Mouse (Mus musculus): ENCODE measurements around the gene Pcdh7. TPM values are rescaled to one million over a fixed set of nuclear protein-coding genes. Genes with fewer than 3 reads are reported as not detected.

Pcdh7 gene
- polyA plus RNA-seq, 1 experiment from 2014 or later, result 16.8 TPM

DNA sequence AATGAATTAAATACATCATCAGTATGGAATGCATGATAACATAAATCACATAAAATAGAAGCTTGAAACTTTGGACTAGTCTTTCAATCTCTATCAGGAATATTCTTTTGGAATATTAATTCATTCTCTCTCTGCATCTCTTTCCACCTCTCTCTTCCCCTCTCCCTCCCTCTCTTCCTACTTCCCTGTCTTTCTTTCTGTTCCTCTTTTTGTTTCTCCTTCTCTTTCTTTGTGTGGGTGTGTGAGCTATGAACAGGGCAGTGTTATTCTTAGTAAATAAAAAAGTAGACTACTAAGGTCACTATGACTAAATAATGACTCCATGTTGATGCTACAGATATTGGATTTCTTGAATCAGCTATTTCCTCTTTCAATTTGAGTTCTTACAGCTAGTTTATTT is 167.2 kb downstream of the Pcdh7 start:
- no peak overlapping the region for H3K4me2 ChIP-seq (replicated peaks)
- H3K4me1 ChIP-seq, result no peaks in the 10 kb centered on the region
- no peak for ATAC-seq (ENCODE audit: low FRiP score)
- no peaks in the 10 kb centered on the region for H3K27me3 ChIP-seq
- H3K9me3 ChIP-seq (replicated peaks), result no peaks in the 10 kb centered on the region
- H3K27ac ChIP-seq, result no peak overlapping the region
- no peaks in the 10 kb centered on the region for H3K36me3 ChIP-seq
- H3K4me3 ChIP-seq, result no peak overlapping the region
- H3K9ac ChIP-seq, result no peak overlapping the region

DNA sequence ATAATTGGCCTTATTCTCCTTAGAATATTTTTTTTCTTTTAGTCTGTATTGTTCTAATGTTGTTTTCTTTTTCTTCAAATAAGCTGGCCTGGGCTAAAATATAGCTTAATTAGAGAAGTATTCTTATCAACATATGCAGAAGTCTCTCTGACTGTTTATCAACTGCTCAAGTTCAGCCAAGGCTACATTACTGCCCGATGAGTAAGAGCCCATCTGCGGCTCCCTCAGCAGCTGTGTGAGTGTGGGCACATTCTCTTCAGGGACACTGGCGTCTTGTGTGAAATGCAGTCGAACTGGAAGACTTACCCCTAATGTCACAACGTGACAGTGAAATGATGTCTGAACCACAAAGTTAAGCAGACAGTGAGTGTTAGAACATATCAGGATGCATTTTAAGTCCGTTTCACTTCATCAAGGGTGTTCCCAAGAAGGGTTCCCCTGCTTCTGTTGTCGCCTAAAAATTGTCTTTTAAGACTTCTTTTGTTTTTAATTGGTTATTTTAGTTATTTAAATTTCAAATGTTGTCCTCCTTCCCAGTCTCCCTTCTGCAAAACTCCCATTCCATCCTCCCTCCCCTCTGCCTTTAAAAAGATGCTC is 181.3 kb downstream of the Pcdh7 start:
- WGBS, result 77% methylated on average over 7 of the region's 7 CpGs
- Histone ChIP-seq H3K4me1 (no peaks in the 10 kb centered on the region), H3K9me3 (replicated peaks) (no peaks in the 10 kb centered on the region), H3K9ac (no peak overlapping the region), H3K27me3 (no peaks in the 10 kb centered on the region), H3K4me2 (replicated peaks) (no peak overlapping the region), H3K27ac (no peak overlapping the region), H3K4me3 (no peak overlapping the region), H3K36me3 (no peaks in the 10 kb centered on the region)
- ATAC-seq (ENCODE audit: low FRiP score), result no peak

DNA sequence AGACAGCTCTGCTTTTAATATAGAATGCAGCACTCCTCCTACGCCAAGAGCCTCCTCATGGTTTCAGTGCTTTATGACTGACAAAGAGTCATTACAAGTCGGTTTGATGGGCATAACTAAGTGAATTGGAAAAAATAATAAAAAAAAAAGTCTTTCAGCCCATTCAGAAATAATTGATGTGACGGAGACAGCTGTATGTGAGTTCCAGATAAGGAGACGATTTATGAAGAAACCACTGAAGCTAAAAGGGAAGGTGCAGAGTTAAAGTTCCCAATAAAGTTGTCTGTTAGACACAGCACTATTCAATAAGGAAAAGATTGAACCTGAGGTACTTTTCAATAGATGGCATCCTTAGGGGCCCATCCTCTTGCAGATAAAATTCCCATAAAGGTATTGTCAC is 189.5 kb downstream of the Pcdh7 start:
- WGBS, result 72% methylated on average over 4 of the region's 4 CpGs
- Histone ChIP-seq H3K27ac (no peak overlapping the region), H3K4me3 (no peak overlapping the region), H3K4me2 (replicated peaks) (no peak overlapping the region), H3K9me3 (replicated peaks) (no peaks in the 10 kb centered on the region), H3K36me3 (no peaks in the 10 kb centered on the region), H3K9ac (no peak overlapping the region), H3K4me1 (no peaks in the 10 kb centered on the region), H3K27me3 (no peaks in the 10 kb centered on the region)
- ATAC-seq (ENCODE audit: low FRiP score), result no peak

DNA sequence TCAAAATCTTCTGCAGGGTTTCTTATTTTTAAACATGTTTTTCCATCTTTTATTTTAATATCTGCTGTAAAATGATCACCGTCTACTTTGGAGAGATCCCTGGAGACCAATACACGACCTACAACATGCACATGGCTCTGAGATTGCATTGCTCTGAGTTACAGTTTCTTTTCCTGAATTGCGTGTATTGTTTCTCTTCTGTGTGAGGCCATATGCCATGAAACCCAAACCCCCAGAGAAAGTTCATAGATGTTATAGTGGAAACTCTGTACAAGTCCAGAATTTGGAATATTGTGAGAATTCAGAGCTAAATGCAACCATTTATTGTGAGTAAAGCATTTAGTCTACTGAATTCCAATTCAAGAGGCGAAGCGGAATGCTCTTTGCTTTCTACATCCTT is 203.4 kb downstream of the Pcdh7 start:
- no peaks in the 10 kb centered on the region for H3K27me3 ChIP-seq
- no peaks in the 10 kb centered on the region for H3K36me3 ChIP-seq
- H3K9me3 ChIP-seq (replicated peaks), result no peaks in the 10 kb centered on the region
- no peak overlapping the region for H3K4me2 ChIP-seq (replicated peaks)
- ATAC-seq (ENCODE audit: low FRiP score), result no peak
- H3K4me1 ChIP-seq, result no peaks in the 10 kb centered on the region
- no peak overlapping the region for H3K9ac ChIP-seq
- 82% methylated on average over 5 of the region's 5 CpGs for WGBS
- H3K27ac ChIP-seq, result no peak overlapping the region
- H3K4me3 ChIP-seq, result no peak overlapping the region

DNA sequence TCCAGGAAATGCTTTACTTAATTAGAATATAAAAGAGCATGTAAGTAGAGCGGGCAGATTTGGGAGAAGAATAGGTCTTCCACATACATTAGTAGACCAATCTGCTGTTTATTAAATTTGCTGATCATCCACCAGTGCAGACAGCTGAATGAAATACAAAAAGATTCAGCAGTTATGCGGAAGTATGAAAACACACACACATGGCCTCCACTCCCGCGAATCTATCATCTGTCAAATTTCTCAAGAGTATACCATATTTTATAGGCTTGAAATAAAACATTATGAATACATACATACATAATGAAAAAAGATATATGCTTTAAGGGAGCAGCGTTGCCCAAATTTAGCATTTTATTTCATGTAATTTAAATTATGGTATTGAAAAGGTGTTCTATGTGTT is 213.6 kb downstream of the Pcdh7 start:
- Histone ChIP-seq H3K27me3 (no peaks in the 10 kb centered on the region), H3K4me2 (replicated peaks) (no peak overlapping the region), H3K9me3 (replicated peaks) (no peaks in the 10 kb centered on the region), H3K27ac (no peak overlapping the region), H3K4me3 (no peak overlapping the region), H3K9ac (no peak overlapping the region), H3K4me1 (no peaks in the 10 kb centered on the region), H3K36me3 (no peaks in the 10 kb centered on the region)
- no peak for ATAC-seq (ENCODE audit: low FRiP score)
- WGBS, result 87% methylated on average over 5 of the region's 5 CpGs

DNA sequence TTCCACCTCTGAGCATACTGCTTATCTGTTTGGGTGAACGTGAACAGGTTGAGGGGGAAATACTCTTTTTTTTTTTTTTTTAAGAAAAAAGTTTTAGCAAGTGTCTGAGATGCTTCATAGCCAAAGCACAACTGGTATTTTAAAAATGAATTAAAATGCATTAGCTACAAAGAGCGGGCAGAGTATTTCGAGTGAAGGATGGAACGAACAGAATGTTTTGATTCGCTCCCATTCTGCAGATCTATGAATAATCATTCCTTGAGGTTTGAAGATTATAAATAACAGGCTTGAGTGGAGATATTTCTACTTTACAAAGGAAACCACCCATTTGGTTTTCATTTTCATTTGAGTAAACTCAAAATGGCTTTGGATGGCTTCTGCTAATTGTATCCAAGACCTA is 214.0 kb downstream of the Pcdh7 start:
- H3K36me3 ChIP-seq, result no peaks in the 10 kb centered on the region
- no peak overlapping the region for H3K9ac ChIP-seq
- no peaks in the 10 kb centered on the region for H3K27me3 ChIP-seq
- no peak overlapping the region for H3K27ac ChIP-seq
- no peak for ATAC-seq (ENCODE audit: low FRiP score)
- no peaks in the 10 kb centered on the region for H3K4me1 ChIP-seq
- no peak overlapping the region for H3K4me2 ChIP-seq (replicated peaks)
- WGBS, result 92% methylated on average over 5 of the region's 5 CpGs
- H3K9me3 ChIP-seq (replicated peaks), result no peaks in the 10 kb centered on the region
- no peak overlapping the region for H3K4me3 ChIP-seq

DNA sequence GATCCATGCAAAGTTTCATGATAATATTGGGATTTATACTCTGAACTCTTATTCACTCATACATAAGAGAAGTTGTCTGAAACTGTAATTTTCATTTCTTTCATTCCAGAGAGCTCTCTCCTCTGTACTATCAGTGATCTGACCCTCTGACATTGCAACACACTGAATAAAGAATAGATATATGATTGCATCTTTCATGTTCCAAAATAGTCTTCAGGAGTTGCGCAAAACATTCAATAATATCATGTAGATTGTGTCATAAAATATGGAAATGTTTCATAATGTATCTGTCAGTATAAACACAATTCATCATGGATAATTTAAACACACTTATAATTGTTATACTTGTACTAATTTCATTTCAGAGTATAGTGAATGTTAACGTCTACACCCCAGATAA is 216.9 kb downstream of the Pcdh7 start:
- no peaks in the 10 kb centered on the region for H3K9me3 ChIP-seq (replicated peaks)
- H3K4me3 ChIP-seq, result no peak overlapping the region
- H3K4me2 ChIP-seq (replicated peaks), result no peak overlapping the region
- WGBS, result 92% methylated on average over 2 of the region's 2 CpGs
- H3K36me3 ChIP-seq, result no peaks in the 10 kb centered on the region
- no peaks in the 10 kb centered on the region for H3K4me1 ChIP-seq
- H3K27me3 ChIP-seq, result no peaks in the 10 kb centered on the region
- no peak overlapping the region for H3K9ac ChIP-seq
- ATAC-seq (ENCODE audit: low FRiP score), result no peak
- H3K27ac ChIP-seq, result no peak overlapping the region

DNA sequence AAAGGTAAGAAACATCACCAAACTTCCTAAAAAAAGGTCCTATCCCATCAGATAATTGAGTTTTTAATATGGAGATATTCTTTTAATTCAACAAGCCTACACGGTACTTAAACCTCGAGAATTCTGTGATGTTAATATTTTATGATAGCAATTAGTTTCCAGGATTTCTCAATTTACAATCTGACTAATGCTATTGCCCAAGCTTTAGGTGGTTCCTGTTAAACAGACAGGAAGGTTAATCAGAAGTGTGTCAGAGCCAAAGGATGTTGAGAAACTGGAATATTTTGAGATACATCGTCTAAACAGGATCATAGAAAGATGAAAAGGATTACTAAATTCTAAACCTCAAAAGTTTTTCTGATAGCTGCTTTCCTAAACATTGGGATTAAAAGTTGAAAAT is 222.7 kb downstream of the Pcdh7 start:
- Histone ChIP-seq H3K36me3 (no peaks in the 10 kb centered on the region), H3K4me1 (no peaks in the 10 kb centered on the region), H3K4me3 (no peak overlapping the region), H3K27me3 (no peaks in the 10 kb centered on the region), H3K4me2 (replicated peaks) (no peak overlapping the region), H3K9ac (no peak overlapping the region), H3K27ac (no peak overlapping the region), H3K9me3 (replicated peaks) (no peaks in the 10 kb centered on the region)
- WGBS, result 79% methylated on average over 3 of the region's 3 CpGs
- no peak for ATAC-seq (ENCODE audit: low FRiP score)

DNA sequence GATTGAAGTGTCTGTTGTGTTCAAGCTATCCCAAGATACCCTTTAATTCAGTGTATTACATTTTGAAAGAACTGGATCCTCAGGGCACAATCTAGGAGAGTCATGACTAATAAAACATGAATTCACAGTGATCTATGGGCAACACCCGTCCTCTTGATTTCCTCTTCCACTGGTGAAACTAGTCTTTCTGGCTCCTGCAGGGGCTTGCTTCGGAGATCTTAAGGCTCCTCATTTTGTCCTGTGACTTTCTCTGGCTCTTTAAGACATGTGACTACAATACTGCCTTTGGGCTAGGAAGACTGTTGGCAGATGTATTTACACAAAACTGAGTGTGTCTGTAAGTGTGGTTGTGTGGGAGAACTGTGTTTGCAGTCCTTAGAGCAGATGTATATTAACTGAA is 225.4 kb downstream of the Pcdh7 start:
- H3K9ac ChIP-seq, result no peak overlapping the region
- no peak overlapping the region for H3K27ac ChIP-seq
- ATAC-seq (ENCODE audit: low FRiP score), result no peak
- no peaks in the 10 kb centered on the region for H3K27me3 ChIP-seq
- WGBS, result 81% methylated on average over 2 of the region's 2 CpGs
- H3K4me1 ChIP-seq, result no peaks in the 10 kb centered on the region
- no peaks in the 10 kb centered on the region for H3K9me3 ChIP-seq (replicated peaks)
- no peak overlapping the region for H3K4me3 ChIP-seq
- no peak overlapping the region for H3K4me2 ChIP-seq (replicated peaks)
- H3K36me3 ChIP-seq, result no peaks in the 10 kb centered on the region

DNA sequence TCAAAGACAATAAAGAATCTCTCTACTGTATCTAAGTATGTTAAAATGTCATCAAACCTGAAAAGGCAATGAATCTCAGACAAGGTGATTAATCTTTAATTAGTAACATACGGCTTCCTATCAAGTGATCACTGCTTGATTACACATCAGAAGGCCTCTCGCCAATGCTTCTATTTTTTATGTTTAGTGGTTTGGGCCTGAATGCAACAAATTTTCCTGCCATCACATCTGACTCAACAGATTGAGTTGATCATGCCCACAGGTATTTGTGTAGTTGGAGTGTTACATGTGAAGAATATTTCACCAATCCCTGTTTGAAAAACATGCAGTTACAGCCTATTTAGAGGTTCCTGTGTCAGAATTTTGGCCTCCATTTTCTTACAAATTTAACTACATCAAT is 225.8 kb downstream of the Pcdh7 start:
- no peak overlapping the region for H3K9ac ChIP-seq
- H3K4me2 ChIP-seq (replicated peaks), result no peak overlapping the region
- no peak for ATAC-seq (ENCODE audit: low FRiP score)
- no peak overlapping the region for H3K4me3 ChIP-seq
- H3K36me3 ChIP-seq, result no peaks in the 10 kb centered on the region
- 86% methylated on average over 2 of the region's 2 CpGs for WGBS
- no peaks in the 10 kb centered on the region for H3K27me3 ChIP-seq
- H3K27ac ChIP-seq, result no peak overlapping the region
- no peaks in the 10 kb centered on the region for H3K4me1 ChIP-seq
- H3K9me3 ChIP-seq (replicated peaks), result no peaks in the 10 kb centered on the region

DNA sequence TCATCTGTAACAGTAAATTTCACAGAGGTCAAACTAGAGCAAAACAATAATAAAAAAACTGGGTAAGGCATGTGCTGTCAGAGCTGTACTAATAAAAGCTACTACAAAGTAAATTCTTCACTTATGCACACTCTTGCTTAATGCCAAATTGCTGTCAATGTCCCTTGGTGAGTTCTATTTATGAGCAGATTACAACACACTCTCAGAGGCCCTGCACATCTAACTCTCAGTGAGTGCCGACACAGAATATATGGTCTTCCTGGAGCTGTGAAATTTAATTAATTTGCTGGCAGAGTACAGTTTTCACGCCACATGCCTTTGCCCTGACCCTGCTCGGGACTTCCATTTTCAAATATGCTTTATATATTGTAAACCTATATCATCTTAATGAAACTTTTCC is 227.7 kb downstream of the Pcdh7 start:
- H3K4me1 ChIP-seq, result no peaks in the 10 kb centered on the region
- WGBS, result 66% methylated on average over 3 of the region's 3 CpGs
- H3K4me3 ChIP-seq, result no peak overlapping the region
- no peak overlapping the region for H3K27ac ChIP-seq
- H3K4me2 ChIP-seq (replicated peaks), result no peak overlapping the region
- no peaks in the 10 kb centered on the region for H3K27me3 ChIP-seq
- H3K9ac ChIP-seq, result no peak overlapping the region
- no peak for ATAC-seq (ENCODE audit: low FRiP score)
- H3K9me3 ChIP-seq (replicated peaks), result no peaks in the 10 kb centered on the region
- no peaks in the 10 kb centered on the region for H3K36me3 ChIP-seq

DNA sequence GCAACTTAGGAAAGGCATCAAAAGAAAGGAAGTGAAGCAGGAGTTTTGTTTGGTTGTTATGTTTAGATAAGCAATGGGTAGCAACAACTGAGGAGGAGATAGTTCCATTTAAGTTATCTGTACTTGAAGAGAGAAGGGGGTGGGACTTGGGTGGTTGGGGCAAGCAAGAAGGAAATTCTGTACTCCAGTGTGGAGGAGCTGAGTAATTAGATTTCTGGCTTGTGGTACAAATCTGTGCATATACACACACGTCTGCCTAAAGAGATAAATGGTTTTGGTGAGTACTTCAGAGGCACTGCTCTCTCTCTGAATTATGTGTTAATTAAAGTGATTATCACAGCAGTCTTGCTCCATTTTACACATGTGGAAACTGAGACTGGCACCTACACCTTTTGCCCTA is 241.6 kb downstream of the Pcdh7 start:
- H3K27ac ChIP-seq, result no peak overlapping the region
- no peak overlapping the region for H3K4me3 ChIP-seq
- H3K4me1 ChIP-seq, result no peaks in the 10 kb centered on the region
- H3K36me3 ChIP-seq, result no peaks in the 10 kb centered on the region
- H3K9ac ChIP-seq, result no peak overlapping the region
- no peaks in the 10 kb centered on the region for H3K27me3 ChIP-seq
- no peak for ATAC-seq (ENCODE audit: low FRiP score)
- WGBS, result 78% methylated on average over 1 of the region's 1 CpGs
- H3K4me2 ChIP-seq (replicated peaks), result no peak overlapping the region
- no peaks in the 10 kb centered on the region for H3K9me3 ChIP-seq (replicated peaks)

DNA sequence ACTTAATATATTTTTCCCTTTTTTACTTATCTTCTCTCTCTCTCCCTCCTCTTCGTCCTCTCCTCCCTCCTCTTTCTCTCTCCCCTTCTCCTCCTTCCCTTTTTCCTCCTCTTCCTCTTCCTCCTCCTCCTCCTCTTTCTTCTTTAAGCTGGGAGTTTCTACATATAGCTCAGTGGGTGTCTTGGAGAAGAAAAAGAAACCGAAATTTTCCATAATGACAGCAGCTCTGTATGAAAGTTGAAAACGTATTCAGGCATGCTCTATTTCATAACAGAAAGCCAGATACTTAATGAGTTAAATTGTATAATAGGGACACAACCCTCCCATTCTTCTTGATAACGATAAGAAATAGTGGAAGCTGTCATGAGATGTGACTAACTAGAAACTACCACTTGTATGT is 246.0 kb downstream of the Pcdh7 start:
- Histone ChIP-seq H3K4me2 (replicated peaks) (no peak overlapping the region), H3K27me3 (no peaks in the 10 kb centered on the region), H3K27ac (no peak overlapping the region), H3K36me3 (no peaks in the 10 kb centered on the region), H3K9ac (no peak overlapping the region), H3K4me3 (no peak overlapping the region), H3K4me1 (no peaks in the 10 kb centered on the region), H3K9me3 (replicated peaks) (no peaks in the 10 kb centered on the region)
- no peak for ATAC-seq (ENCODE audit: low FRiP score)
- 80% methylated on average over 4 of the region's 4 CpGs for WGBS

DNA sequence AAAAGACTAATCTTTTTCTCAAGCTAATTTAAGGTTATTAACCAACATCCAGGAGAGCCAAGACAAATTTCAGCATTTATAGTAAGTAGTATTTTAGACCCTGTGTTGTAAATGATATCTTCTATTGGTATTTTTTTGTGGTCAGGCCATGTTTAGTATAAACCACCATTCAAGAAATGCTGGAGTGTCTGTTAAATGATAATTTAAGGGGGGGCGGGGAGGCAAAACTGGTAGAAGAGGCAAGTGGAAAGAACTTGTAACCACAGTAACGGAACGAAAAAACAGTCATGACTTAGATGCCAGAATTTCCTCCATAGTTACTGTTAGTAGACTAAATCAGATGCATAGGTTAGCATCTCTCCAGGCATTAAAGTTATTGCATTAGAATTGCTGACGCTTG is 246.4 kb downstream of the Pcdh7 start:
- ATAC-seq (ENCODE audit: low FRiP score), result no peak
- Histone ChIP-seq H3K9me3 (replicated peaks) (no peaks in the 10 kb centered on the region), H3K4me2 (replicated peaks) (no peak overlapping the region), H3K36me3 (no peaks in the 10 kb centered on the region), H3K4me1 (no peaks in the 10 kb centered on the region), H3K9ac (no peak overlapping the region), H3K27me3 (no peaks in the 10 kb centered on the region), H3K27ac (no peak overlapping the region), H3K4me3 (no peak overlapping the region)
- WGBS, result 90% methylated on average over 4 of the region's 4 CpGs

Measured in hindbrain, embryonic 12.5 days (tissue).